Mouse (Mus musculus) CD8-positive naive resting alpha-beta T cell, adult 2 months (primary cell): Measurements from ENCODE around the gene Slc9a9.

Experiments
- DNase-seq, 2 experiments: peaks; one replicate each; pipeline ENCODE4 v3.0.0; 2022; ENCODE audit warnings: low read depth in 2 of 2, low spot score in 2 of 2

Slc9a9 gene

DNA sequence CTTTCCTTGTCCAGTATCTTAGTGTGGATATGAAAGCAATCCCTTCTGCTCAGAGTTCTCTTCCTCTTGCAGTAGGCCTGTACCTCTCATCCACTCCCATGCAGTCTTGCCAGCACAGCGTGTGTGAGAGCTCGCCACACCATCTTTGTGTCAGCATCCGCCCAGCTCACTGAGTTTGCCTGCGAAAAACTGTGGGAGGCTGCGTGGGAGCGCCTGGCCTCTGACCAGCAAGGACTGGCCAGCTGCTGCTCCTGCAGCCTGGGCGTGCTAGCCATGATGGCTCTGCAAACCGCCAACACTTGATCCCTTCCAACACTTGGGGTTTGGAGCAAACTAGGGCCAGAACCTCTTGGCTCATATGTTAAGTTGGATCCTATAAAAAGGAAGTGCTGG is 11.4 kb downstream of the Slc9a9 start:
- no peak for DNase-seq

DNA sequence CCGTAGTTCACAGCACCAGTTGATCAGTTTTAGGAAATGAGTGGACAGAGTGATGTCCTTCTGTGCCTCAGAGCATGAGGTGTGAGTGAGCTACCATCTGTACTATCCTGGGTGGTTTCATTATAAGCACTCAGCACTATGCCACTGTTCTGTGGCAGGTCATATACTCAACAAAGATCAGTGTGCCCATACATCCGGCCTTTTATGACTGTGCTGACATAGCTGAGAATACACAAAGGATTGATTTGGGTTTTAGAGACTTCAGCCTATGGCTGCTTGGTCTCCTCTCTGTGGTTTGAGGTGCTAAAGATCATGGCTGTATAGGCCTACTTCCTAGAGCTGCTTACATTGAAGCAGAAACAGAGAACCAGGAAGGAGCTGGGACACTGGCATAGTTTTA is 12.6 kb downstream of the Slc9a9 start:
- no peak for DNase-seq

DNA sequence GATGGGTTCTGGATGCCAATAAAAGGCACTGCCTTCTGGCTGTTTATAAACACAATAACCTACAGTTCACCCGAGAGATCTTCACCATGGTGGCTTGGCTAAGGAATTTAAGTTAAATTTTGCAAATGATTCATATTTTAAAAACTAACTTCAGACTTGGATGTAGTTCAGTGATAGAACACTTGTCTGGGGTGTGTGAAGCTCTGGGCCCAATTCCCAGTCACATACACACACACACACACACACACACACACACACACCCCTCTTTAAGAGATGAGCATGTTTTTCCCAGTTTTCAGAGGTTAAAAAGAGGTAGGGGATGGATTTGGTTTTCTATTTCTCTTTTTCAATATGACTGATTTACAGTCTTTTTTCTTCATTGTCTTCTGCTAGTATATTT is 15.9 kb downstream of the Slc9a9 start:
- no peak for DNase-seq

DNA sequence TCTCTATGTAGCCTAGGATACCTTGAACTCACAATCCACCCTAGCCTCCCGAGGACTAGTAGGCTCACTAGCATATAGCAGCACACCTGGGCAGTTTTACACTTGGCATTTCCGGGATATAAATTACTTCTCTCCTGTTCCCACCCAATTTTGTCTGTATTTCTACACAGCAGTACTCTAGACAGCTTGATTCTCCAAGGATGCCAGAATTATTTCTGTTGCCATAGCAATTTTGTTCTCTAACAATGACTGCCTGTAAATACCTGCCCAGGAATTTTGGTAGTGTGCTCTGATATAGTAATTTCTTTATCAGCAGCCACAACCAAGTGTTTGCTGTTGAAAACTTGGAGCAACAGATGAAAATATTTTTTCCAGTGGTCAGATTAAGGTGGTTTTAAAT is 16.7 kb downstream of the Slc9a9 start:
- no peak for DNase-seq

DNA sequence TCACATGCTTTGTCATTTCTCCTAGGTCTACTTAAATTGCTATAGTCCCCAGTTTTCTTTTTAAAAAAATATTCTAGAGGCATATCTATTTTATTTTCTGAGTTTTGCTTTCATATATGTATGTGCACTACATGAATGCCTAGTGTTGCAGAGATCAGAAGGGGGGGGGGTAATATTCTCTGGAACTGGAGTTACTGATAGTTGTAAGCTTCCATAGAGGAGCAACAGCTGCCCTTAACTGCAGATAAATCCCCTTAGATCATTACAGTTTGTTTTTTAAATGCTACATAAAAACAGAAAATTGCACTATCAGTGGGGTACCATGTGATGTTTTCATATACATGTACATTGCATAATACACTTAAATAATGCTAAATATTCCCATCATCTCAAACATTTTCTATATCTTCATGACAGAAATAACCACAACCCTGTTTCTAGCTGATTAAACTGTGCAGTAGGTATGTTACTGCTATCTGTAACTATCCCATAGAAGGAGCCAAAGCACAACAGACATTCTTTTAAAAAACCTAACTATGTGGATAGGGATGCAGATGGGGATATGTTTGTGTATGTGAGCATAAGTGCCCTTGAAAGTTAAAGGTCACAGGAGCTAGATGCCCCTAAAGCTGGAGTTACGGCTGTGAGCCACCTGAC is 17.6 kb downstream of the Slc9a9 start:
- DNase-seq: no peak

DNA sequence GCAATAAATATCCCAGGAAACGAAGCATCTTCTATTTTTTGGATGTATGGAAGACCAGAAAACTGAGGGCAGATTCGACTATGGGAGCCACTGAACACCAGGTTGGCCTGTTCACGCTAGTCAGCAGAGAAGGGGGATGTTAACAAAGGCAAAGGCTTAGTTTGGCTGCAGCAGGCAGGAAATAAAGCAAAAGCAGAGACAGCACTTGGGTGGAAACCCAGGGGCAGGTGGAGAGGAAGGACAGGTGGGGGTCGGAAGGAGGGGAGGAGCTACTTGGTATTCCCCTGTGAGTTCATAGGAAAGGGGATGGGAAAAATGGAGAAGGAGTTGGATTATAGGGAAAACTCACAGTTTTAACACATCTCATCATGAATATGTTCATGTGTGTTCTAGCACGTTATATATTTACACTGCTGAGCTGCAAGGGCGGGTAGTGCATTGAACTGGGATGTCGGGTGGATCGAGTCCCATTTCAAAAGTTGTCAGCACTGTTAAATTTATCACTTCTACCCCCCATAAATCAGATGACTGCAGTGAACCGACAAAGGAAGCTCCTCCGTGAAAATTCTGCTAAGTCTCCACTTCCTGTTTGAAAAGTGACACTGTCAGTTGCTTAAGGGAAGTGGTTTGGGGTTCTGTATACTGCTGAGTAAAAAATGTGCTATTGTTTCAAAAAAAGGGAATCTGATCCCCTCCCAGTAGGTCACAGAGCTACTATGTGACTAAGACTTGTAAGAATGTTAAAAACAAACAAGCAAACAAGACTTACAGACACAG is 21.8 kb downstream of the Slc9a9 start:
- peak; percentile 21 to 38 for DNase-seq

DNA sequence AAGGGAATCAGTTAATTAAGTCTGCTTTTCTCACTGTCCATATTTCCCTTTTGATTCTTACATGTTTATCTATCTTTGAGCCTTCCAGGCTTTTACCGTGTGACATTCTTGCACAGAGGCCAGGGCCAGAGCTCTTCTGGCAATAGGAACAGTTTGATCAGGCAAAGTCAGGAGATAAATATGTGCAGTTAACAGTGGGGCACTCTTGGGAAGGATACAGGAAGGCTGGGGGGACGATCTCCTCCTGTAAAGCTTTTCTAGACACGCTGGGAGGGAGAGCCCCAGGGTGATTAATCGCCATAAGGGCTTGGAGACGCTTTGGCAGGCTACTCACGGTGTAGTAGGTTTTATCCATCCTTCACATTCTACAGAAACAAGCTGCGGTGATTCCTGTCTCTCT is 22.4 kb downstream of the Slc9a9 start:
- no peak for DNase-seq

DNA sequence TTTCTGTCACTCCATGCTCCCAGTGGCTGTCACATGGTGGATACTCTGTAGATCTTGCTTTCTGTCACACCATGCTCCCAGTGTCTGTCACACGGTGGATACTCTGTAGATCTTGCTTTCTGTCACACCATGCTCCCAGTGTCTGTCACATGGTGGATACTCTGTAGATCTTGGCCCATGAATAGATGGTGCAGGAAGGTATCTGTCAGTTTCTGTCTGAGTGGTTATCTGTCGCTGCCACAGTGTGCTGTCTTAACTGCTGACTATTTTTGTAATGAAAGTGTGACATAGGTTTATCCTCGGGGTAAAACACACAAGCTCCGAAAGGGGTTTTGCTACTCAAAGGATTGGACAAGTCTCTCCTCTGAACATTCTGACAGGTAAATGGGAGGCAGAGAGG is 24.5 kb downstream of the Slc9a9 start:
- no peak for DNase-seq

DNA sequence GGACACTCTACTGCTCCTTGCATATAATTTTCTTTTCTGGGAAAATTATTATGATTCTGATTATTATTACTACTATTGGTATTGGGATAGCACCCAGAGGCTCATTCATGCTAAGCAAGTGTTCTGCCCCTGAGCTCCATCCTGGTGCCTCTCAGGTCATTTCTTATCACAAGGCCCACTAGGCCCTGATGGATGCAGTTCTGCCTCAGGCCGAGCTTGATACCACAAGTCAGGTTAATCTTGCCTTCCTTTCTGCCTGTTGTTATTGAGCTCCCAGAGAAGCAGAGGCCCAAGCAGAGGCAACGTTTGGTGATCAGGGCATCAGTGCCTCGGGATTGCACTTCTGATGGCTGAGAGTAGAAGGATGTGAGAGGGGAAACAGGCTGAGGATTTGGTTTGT is 25.3 kb downstream of the Slc9a9 start:
- no peak for DNase-seq

DNA sequence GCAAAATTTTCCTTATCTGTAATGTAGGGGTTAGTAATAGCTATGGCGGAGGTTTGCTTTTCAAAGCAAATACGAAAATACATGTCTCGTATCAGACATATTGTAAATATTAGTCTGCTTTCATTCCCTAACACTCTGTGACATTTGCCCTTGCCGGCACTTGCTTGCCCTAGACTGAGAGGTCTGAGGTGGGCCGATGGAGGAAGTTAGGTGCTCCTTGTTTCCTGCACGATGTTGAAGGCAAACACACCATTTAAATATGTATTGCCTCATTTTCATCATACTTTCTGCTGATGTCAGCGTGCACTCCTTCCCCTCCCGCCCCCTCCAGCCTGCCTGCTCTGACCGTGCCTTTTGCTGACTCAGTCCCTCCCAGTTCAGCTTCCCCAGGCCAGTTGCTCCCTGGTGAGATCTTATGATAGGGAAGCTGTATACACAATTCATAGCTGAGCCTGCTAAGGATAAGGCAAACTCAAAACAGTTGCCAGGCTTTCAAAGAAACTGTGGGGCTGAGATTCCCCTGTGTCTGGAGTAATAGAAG is 26.9 kb downstream of the Slc9a9 start:
- no peak for DNase-seq

DNA sequence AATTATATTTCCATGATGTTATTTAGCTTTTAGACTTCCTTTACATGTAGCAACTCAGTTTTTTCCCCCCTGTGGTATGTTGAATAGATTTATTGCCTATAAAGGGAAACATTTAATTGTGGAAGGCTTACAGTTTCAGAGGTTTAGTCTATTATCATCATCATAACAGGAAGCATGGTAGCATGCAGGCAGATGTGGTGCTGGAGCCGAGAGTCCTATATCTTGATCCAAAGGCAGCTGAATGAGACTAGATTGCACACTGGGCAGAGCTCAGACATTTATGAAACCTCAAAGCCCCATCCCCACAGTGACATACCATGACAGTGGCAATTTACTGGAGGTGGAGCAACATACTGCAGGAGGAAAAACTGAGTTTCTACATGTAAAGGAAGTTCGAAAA is 28.5 kb downstream of the Slc9a9 start:
- no peak for DNase-seq

DNA sequence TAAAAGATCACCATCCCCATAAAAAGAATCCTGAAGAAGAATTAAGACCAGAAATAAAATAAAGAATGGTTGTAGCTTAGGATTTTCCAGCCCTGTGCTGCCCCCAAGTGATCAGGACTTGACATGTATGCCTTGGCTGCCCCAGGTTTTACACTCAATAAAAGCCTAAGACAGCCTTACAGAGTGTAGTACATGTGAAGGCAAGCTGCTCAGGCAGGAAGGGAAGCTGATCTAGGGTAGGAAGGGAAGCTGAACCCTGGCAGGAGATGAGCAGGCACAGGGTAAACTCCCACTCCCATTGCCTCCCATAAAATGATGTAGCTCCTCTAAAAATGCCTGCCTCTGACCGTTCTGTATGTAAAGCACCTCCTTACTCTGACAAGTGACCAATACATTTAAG is 30.8 kb downstream of the Slc9a9 start:
- DNase-seq: no peak

DNA sequence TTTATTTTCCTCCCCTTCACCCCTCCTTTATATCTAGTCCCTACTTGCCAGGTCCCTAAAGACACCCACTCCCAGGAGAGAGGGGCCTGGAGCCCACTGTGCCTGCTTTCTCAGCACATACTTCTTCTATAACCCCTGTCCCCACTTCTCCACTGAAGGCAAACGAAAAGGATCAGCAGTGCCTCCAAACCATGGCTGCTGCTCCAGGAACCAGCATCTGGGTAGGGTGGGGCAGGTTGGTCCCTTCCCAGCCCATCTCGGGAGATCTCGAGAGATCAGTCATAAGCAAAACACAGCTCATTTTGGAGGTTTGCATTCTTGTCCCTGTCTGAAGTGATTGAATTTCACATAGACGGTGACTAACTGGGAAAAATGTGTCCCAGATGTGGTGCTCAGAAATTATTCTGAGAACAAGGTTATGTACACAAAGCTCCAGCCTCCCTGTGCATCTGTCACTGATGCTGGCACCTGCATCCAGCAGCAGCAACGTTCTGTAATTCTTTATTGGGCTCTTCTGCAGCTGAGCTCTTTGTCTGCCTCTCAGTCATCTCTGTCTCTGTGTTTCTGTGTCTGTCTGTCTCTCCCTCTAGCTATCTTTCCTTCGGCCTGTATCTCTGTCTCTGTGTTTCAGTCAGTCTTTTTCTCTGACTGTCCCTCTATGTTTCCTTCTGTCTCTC is 31.6 kb downstream of the Slc9a9 start:
- DNase-seq: no peak

DNA sequence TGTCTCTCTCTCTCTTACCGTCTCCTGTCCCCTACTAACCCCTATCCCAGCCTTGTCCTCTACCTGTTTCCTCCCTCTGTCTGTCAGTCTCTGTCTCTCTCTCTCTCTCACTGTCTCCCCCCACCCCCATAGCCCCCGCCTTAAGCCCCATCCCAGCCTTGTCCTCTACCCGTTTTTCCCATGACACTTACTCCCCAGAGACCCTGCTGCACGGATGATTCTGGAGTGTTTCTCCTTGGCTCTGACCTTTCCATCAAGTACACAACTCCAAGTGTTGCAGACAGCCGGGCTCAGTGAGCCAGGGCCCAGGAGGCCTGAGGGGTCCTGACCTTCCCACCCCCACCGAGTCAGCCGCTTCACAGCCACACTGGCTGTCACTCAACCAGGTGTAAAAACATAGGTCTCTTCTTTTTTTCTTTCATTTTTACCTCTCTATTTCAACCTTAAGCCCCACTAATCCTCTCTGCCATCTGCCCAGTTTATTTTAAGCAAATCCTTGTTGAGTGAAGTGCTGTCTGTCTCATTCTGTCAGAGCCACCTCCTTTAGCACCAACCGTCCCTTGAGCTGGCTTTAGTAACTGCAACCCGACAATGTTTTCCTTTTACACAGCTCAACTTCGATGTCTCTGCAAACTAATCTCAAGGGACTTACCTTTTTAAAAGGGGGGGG is 32.4 kb downstream of the Slc9a9 start:
- DNase-seq: no peak

DNA sequence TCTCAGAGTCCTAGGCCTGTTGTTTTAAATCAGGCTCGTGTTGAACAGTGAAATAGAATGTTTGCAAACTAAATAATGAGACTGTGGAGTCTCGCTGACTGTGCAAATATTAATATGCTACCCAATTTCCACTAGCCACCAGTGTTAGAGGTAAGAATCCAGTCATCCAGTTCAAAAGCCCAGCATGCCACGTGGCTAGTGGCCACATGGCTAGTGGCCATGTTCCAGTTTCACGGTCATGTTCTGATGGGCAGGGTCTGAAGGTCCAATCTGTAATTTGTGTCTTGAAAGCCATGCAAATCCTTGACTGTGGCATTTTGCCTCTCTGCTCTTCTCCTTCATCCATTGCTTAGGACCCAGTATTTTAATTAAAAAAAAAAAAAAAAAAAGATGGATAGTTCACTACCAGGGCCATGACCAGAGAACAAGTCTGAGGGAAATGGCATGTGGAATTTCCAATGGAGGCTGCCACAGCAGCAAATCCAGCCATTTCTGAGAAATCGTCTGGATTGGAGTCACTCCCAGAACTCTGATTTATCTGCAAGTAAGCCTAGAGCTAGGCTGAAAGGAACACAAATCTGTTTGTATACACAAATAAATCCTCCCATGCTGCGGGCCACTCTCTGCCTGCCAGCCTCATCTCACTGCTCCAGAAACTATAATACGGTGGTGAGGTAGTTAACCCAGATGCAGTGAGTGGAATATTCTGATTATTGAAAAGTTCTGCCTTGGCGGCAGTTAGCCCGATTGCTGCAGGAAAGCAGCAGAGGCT is 35.5 kb downstream of the Slc9a9 start:
- DNase-seq: no peak

DNA sequence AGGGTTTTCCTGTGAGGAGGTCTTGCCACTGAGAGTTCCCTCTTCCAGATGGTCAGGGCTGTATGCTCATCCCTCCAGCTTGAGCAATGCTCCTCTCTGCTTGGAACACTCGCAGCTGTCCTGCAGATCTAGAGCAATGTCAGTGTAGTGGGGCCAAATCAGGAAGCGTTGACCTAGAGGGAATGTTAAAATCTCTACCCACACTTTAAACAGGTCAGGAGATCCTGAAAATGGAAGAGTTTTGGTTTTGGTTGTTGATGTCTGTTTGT is 36.0 kb downstream of the Slc9a9 start:
- no peak for DNase-seq

DNA sequence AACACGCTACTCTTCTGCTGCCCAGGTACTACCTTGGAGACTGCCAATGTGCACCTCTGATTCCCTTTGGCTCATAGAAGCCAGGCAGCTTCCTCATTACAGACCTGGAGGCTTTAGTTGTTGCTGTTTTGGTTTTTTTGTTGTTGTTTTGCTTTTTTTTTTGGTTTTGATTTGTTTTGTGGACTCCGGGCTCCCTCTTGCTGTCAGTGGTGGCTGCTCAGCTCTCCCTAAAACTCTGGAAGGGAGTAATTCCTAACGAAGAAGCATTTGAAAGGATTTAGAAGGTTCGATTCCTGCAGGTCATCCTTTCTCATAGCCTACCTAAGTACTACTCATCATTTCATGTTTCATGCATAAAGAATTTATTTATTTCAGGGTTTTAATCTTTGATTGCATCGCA is 42.4 kb downstream of the Slc9a9 start:
- no peak for DNase-seq

DNA sequence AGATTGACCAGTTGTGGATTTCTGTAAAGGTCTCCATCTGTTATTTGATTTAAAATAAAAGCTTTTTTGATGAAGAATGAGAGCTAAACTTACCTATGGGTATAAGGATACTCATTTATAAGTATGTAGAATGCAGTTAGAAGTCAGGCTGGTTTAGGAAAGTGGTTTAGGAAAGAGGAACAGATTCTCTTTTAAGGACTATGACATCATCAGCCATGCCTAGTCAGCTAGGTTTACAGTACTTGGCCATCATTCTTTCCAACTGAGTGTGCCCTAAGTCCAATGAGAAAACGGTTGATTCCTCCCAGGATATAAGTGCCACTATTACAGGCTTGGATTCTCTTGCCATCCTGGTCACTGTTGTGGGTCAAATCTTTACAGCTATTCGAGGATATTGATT is 47.0 kb downstream of the Slc9a9 start:
- DNase-seq: no peak

DNA sequence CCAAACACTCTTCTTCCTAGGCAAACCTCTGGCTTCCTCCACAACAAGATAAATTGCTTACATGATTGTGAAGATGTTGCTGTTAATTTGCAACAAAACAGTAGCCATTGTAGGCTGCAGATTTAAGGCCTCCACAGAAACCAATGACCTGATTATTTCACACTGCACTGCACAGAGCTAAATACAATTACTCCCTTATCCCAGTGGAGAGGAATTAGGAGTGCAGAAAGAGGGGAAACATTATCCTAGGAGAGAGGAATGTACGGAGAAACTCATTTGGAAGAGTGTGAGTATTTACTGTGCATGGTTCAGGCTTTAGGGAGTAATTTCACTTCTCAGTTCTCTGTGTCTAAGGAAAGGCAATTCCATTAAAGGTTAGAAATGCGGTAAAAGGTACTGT is 53.9 kb downstream of the Slc9a9 start:
- no peak for DNase-seq

DNA sequence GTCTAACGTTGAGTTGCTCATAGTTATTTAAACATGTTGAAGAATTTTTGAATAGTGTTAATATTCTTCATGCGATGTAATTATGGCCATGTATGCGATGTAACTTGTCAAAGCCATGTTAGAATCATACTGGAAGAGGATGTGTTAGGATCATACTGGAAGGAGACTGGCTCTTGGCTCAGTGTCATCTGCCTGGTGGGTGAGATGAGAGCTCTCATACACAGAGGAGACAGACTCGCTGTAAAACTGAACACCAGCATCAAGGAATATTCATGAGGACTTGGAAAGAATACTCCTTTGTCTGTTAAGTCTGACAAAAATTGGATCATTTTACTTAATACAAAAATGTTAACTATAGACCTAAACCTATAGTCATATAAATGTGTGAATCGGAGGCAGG is 55.4 kb downstream of the Slc9a9 start:
- no peak for DNase-seq

DNA sequence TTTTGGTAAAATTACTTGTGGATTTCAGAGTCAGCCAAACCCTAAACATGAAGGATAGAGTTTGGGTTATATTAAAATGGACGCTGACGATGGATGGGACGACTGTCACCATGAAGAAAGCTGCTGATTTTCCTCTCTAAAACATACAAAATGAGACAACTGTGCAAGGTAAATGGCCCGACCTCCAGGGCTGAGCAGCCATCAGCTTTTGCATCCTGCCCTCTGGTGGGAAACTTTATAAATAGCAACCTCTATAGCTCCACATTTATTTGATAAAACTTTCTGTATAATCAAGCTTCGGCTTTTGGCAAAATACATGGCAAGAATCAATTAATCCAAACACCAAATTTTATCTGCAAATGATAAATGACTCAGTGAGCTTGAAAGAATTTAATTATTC is 57.7 kb downstream of the Slc9a9 start:
- peak in 1 of 2 experiments; percentile 19 for DNase-seq
